Mouse (Mus musculus) large intestine, adult 2 months (tissue): Measurements from ENCODE around the gene Osbpl11. TPM values are rescaled to one million over a fixed set of nuclear protein-coding genes. Genes with fewer than 3 reads are reported as not detected.

Source experiments
- DNase-seq: peaks from one replicate; pipeline ENCODE4 v3.0.0-alpha.2; 2012; ENCODE audit warnings: low read depth, low spot score
- WGBS: fragments of 180-500 bp; shearing (Covaris S2); methylation state at CpG from one replicate; pipeline ENCODE4 v1.1.7; 2018; 5-methylcytosine and 5-hydroxymethylcytosine counted together
- polyA plus RNA-seq: library from polyadenylated mRNA; depleted of rRNA; stranded (reverse); fragments of >200 nt; gene quantifications from 2 replicates; pipeline ENCODE4 v1.2.3, GENCODE M21; 2012; rRNA removed

The Osbpl11 gene
- polyA plus RNA-seq, 1 experiment = 8.2 TPM

GRCm38 (mm10) chr16:33288536-33288935 is 103.7 kb downstream of the Osbpl11 start:
- 77% methylated on average over 9 of the region's 9 CpGs for WGBS

GRCm38 (mm10) chr16:33289981-33290380 is 105.1 kb downstream of the Osbpl11 start:
- no peak for DNase-seq
- 89% methylated on average over 7 of the region's 7 CpGs for WGBS

More at GRCm38 (mm10) chr16:33288536-33288935, 103.7 kb downstream of the Osbpl11 start:
- no peak for DNase-seq

GRCm38 (mm10) chr16:33292241-33292640 is 107.4 kb downstream of the Osbpl11 start:
- DNase-seq = no peak
- WGBS = 96% methylated on average over 7 of the region's 7 CpGs

Other genes with a start within 250 kb of the Osbpl11 start
- 0.21 and 0.40 TPM in 2 replicates for gene Iqcg, start 128.9 kb upstream of the Osbpl11 start, polyA plus RNA-seq
- 425 and 427 TPM in 2 replicates for gene Rpl35a, start 128.6 kb upstream of the Osbpl11 start, polyA plus RNA-seq
- gene Lmln, start 122.5 kb upstream of the Osbpl11 start, polyA plus RNA-seq = 1.0 and 3.2 TPM in 2 replicates
- 14.5 and 15.2 TPM in 2 replicates for gene Snx4, start 66.4 kb downstream of the Osbpl11 start, polyA plus RNA-seq
- 6.5 and 11.7 TPM in 2 replicates for gene Zfp148, start 195.8 kb downstream of the Osbpl11 start, polyA plus RNA-seq